Mouse (Mus musculus) limb, embryonic 11.5 days (tissue): ENCODE measurements around the gene Olfr1151. TPM values are rescaled to one million over a fixed set of nuclear protein-coding genes. Genes with fewer than 3 reads are reported as not detected.

Experiments
- ATAC-seq: fragments of 200-750 bp; cut with Nextera tagmentation; 2 replicates; pipeline ENCODE4 v1.8.0; 2017; ENCODE audit warnings: low read depth; ENCODE audit not compliant: insufficient number of reproducible peaks, low FRiP score, low TSS enrichment
- DNase-seq: peaks from one replicate; pipeline ENCODE4 v3.0.0-alpha.2; 2015; ENCODE audit warnings: low spot score
- H3K27ac ChIP-seq: fragments of 300-500 bp; sonication (generic); replicated peaks from 2 replicates; pipeline ENCODE4 v1.5.1; 2014; ENCODE audit warnings: low read depth, mild to moderate bottlenecking, low read length
- H3K27me3 ChIP-seq: fragments of 300-500 bp; sonication (generic); 2 replicates; pipeline ENCODE4 v1.6.1; 2014; ENCODE audit warnings: mild to moderate bottlenecking, low read length, mixed read lengths; ENCODE audit not compliant: control insufficient read depth, insufficient read depth
- H3K36me3 ChIP-seq: fragments of 300-500 bp; sonication (generic); 2 replicates; pipeline ENCODE4 v1.6.1; 2014; ENCODE audit warnings: mild to moderate bottlenecking, low read length, moderate library complexity, mixed read lengths; ENCODE audit not compliant: control insufficient read depth, insufficient read depth
- H3K4me1 ChIP-seq: fragments of 300-500 bp; sonication (generic); 2 replicates; pipeline ENCODE4 v1.6.1; 2014; ENCODE audit warnings: low read length, mixed read lengths; ENCODE audit not compliant: control insufficient read depth, insufficient read depth
- H3K4me2 ChIP-seq: fragments of 300-500 bp; sonication (generic); 2 replicates; pipeline ENCODE4 v1.6.1; 2014; ENCODE audit warnings: low read depth, mild to moderate bottlenecking, moderate library complexity; ENCODE audit not compliant: severe bottlenecking
- H3K4me3 ChIP-seq: fragments of 300-500 bp; sonication (generic); 2 replicates; pipeline ENCODE4 v1.5.1; 2014; ENCODE audit warnings: low read depth, low read length
- H3K9ac ChIP-seq: fragments of 300-500 bp; sonication (generic); 2 replicates; pipeline ENCODE4 v1.6.1; 2014; ENCODE audit warnings: mild to moderate bottlenecking, low read length
- H3K9me3 ChIP-seq: fragments of 300-500 bp; sonication (generic); 2 replicates; pipeline ENCODE4 v1.6.1; 2016; ENCODE audit warnings: low read length; ENCODE audit not compliant: control insufficient read depth
- WGBS: fragments of 180-500 bp; shearing (Covaris S2); extraction: QIAGEN DNeasy Blood & Tissue Kit; methylation state at CpG from one replicate; pipeline ENCODE4 v1.1.7; 2014; 5-methylcytosine and 5-hydroxymethylcytosine counted together
- polyA plus RNA-seq: library from polyadenylated mRNA; unstranded; fragments of >200 nt; fragmentation: Nextera tagmentation; extraction: Ambion mirVana; gene quantifications from 2 replicates; pipeline ENCODE4 v1.2.1, GENCODE M21; 2014

The Olfr1151 gene
- not detected in 2 replicates for polyA plus RNA-seq

DNA sequence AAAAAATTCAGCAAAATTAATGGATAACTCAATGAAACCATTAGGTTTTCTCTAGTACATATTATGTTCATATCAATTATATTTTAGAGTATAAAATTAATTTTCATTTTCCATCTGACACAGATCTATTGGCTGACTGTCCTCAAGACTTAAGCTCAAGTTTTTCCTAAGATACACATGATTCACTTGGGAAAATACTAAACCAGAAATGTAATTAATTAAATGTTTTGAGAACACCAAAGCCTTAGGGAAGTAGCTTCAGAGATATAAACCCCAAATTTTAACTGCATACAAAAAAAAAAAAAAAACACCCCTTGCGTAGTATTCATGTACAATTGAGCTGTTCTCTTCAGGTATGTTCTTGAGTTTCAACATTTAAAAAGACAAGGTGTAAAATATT lies at the start of gene Olfr1151:
Gene Olfr1151 (plus strand): TSS at position 301 of the 400 bp plus-strand sequence.
- Histone ChIP-seq H3K36me3 (no peaks in the 10 kb centered on the region), H3K4me1 (no peaks in the 10 kb centered on the region), H3K4me3 (no peak within 1 kb of the TSS), H3K9me3 (no peaks in the 10 kb centered on the region), H3K27ac (no peak within 1 kb of the TSS), H3K27me3 (no peaks in the 10 kb centered on the region), H3K9ac (no peak within 1 kb of the TSS), H3K4me2 (no peak within 1 kb of the TSS)
- WGBS: 83% methylated on average over 1 of the region's 1 CpGs
- no peak for DNase-seq
- ATAC-seq: no peak

DNA sequence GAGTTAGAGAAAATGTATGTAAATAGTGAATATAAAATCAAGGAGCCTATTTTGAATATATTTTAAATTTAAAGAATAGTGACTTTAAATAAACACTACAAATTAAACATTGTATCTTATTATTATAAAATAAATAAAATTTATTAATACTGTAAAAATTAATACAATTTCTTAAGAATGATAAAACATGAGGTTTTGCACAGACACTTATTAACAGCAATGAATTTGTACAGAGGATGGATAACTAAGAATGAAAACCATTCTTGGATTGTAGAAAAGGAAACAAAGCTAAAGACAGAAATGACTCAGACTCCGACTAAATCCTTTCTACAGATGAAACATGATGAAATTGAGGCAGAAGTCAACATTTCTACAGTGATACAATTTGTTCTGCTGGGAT lies 46.1 kb upstream of the Olfr1151 start, which contains the start of gene Olfr1145:
Gene Olfr1145 (plus strand): TSS at position 301 of the 400 bp plus-strand sequence.
- no peak within 1 kb of the TSS for H3K4me2 ChIP-seq
- 84% methylated on average over 1 of the region's 1 CpGs for WGBS
- no peaks in the 10 kb centered on the region for H3K27me3 ChIP-seq
- no peaks in the 10 kb centered on the region for H3K36me3 ChIP-seq
- no peaks in the 10 kb centered on the region for H3K4me1 ChIP-seq
- H3K27ac ChIP-seq: no peak within 1 kb of the TSS
- DNase-seq (no peak), ATAC-seq (no peak)
- H3K9ac ChIP-seq: no peak within 1 kb of the TSS
- H3K4me3 ChIP-seq: no peak within 1 kb of the TSS
- no peaks in the 10 kb centered on the region for H3K9me3 ChIP-seq

DNA sequence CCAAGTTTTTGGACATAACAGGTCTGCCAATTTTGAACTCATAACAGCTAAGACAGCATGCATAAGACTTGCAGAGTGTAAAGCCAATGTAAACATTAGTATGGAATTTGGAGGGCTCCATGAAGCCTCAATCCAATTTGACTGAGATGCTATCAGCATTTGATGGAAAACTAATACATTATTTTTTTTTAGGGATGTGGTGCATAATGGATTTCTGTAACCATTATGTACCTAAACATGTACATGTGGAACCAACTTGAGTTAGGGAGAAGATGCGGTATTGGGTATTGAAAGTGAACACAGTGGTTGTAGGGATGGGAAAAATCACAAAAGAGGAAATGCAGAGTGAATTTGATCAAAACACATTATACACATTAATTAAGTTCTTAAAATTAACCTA lies 25.4 kb upstream of the Olfr1151 start, which contains the start of gene Olfr1148:
Gene Olfr1148 (plus strand): TSS at position 301 of the 400 bp plus-strand sequence.
- no peak within 1 kb of the TSS for H3K4me3 ChIP-seq
- H3K9ac ChIP-seq: no peak within 1 kb of the TSS
- H3K4me1 ChIP-seq: no peaks in the 10 kb centered on the region
- H3K27me3 ChIP-seq: no peaks in the 10 kb centered on the region
- DNase-seq (no peak), ATAC-seq (no peak)
- WGBS: 97% methylated on average over 1 of the region's 1 CpGs
- no peak within 1 kb of the TSS for H3K27ac ChIP-seq
- no peaks in the 10 kb centered on the region for H3K36me3 ChIP-seq
- no peak within 1 kb of the TSS for H3K4me2 ChIP-seq
- no peaks in the 10 kb centered on the region for H3K9me3 ChIP-seq

DNA sequence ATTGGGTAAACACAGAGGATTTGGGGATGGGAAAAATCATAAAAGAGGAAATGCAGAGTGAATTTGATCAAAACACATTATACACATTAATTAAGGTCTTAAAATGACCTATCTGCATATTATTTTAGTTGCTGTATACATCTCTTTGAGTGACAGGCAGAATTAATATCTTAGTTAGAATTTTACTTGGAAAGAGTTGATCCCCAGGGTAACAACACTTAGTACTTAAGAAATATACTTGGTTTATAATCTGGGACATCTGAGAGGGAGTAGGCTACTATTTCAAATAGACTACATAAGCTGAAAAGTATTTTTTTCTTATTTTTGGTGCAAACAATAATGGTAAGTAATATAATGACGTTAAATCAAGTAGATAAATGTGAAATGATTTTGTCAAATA lies 12.0 kb upstream of the Olfr1151 start, which contains the start of gene Olfr1150-ps1:
Gene Olfr1150-ps1 (plus strand): TSS at position 301 of the 400 bp plus-strand sequence.
- no peaks in the 10 kb centered on the region for H3K27me3 ChIP-seq
- H3K9me3 ChIP-seq: no peaks in the 10 kb centered on the region
- no peak within 1 kb of the TSS for H3K4me3 ChIP-seq
- no peak within 1 kb of the TSS for H3K27ac ChIP-seq
- H3K9ac ChIP-seq: no peak within 1 kb of the TSS
- no peak within 1 kb of the TSS for H3K4me2 ChIP-seq
- no peaks in the 10 kb centered on the region for H3K36me3 ChIP-seq
- ATAC-seq: no peak
- WGBS: 82% methylated on average over 1 of the region's 1 CpGs
- no peak for DNase-seq
- no peaks in the 10 kb centered on the region for H3K4me1 ChIP-seq

DNA sequence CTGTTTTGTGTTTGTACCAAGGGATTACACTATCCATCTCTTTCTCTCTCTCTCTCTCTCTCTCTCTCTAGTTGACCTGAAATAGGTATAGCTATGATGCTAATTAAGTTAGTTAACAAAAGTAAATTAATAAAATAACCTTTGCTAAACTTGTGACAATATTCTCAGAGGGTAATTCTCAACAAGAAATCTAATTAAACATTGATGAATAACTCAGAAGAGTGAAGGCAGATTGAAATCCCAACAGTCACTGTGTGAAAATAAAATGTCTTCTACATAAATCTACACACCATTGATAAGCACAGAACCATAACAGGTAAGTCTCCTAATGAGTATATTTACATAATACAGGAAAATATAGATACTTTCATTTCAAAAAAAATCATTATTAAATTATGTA lies 10.5 kb downstream of the Olfr1151 start, which contains the start of gene Olfr1152:
Gene Olfr1152 (plus strand): TSS at position 301 of the 400 bp plus-strand sequence.
- Histone ChIP-seq H3K4me3 (no peak within 1 kb of the TSS), H3K4me1 (no peaks in the 10 kb centered on the region), H3K4me2 (no peak within 1 kb of the TSS), H3K27me3 (no peaks in the 10 kb centered on the region), H3K27ac (no peak within 1 kb of the TSS), H3K9ac (no peak within 1 kb of the TSS), H3K9me3 (no peaks in the 10 kb centered on the region), H3K36me3 (no peaks in the 10 kb centered on the region)
- DNase-seq: no peak
- no peak for ATAC-seq

DNA sequence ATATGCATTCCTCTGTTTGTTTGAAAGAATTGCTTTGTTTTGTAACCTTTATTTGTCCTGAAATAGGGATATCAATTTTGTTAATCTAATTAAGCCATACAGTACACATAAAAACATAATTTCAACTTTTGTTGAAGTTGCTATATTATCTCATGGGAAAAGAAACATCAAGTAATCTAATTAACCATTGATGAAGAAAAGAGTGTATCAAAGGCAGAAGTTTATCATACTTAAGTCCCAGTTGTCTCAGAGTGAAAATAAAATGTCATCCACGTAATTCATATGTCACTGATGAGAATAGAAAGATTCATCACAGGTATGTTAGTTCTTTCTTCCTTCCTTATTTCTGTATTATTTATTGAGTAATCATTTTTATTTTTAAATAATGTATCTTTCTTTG lies 39.0 kb downstream of the Olfr1151 start, which contains the start of gene Olfr1153:
Gene Olfr1153 (plus strand): TSS at position 301 of the 400 bp plus-strand sequence.
- DNase-seq (no peak), ATAC-seq (no peak)
- Histone ChIP-seq H3K9me3 (no peaks in the 10 kb centered on the region), H3K27me3 (no peaks in the 10 kb centered on the region), H3K9ac (no peak within 1 kb of the TSS), H3K4me2 (no peak within 1 kb of the TSS), H3K27ac (no peak within 1 kb of the TSS), H3K36me3 (no peaks in the 10 kb centered on the region), H3K4me3 (no peak within 1 kb of the TSS), H3K4me1 (no peaks in the 10 kb centered on the region)
- WGBS: 78% methylated on average over 1 of the region's 1 CpGs

DNA sequence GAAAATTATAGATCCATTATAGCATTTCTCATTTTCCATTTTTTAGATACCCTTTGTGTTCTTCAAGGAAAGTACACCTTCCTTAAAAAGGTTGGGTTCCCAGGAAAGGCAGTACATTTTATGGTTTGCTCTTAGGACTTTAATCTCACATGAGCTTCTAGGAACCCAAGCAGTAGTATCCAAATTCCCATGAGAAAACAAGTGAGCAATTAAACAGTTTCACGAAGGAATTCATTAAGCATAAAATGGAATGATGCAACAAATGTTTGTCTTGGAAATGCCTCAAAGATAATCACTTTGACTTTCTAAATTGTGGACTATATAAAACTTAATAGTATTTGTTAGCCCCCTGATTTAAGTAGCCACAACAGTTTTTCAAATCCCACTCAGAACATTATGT lies 49.4 kb downstream of the Olfr1151 start, which contains the start of gene Olfr1154:
Gene Olfr1154 (minus strand): TSS at position 101 of the 400 bp plus-strand sequence.
- no peak within 1 kb of the TSS for H3K4me2 ChIP-seq
- H3K9ac ChIP-seq: no peak within 1 kb of the TSS
- no peak within 1 kb of the TSS for H3K27ac ChIP-seq
- 94% methylated on average over 1 of the region's 1 CpGs for WGBS
- H3K4me3 ChIP-seq: no peak within 1 kb of the TSS
- H3K27me3 ChIP-seq: no peaks in the 10 kb centered on the region
- H3K36me3 ChIP-seq: no peaks in the 10 kb centered on the region
- no peaks in the 10 kb centered on the region for H3K4me1 ChIP-seq
- DNase-seq (no peak), ATAC-seq (no peak)
- H3K9me3 ChIP-seq: no peaks in the 10 kb centered on the region
